Mouse (Mus musculus): ENCODE results near the gene Esam.

GRCm38 (mm10) chr9:37539170-37540025, 11.5 kb downstream of the Esam start, which contains the start of gene Vsig2:
- no peak for TF ChIP-seq CTCF (IDR thresholded peaks at IDR 0.05; ENCODE audit: low read depth, low read length)
- TF ChIP-seq TAL1 (conservative IDR thresholded peaks at IDR 0.05; ENCODE audit: low read depth, low read length) = no peak
